Mouse (Mus musculus) activated CD4-positive, CD25-positive, alpha-beta regulatory T cell, adult 4 months (primary cell): Measurements from ENCODE around the gene Spata16. TPM values are rescaled to one million over a fixed set of nuclear protein-coding genes. Genes with fewer than 3 reads are reported as not detected.
"Not testable (repeated sequence)": the region's sequence is repeated elsewhere in the genome, so short reads cannot be mapped to it uniquely, and the experiment has no call there.

Source experiments
- ATAC-seq: one replicate; pipeline ENCODE4 v1.8.0; 2017
- polyA plus RNA-seq, 2 experiments: library from polyadenylated mRNA; unstranded; fragments of 100-300 nt; shearing (Covaris generic); gene quantifications; one replicate each; pipeline ENCODE4 v1.2.1; 2017

Spata16 gene
- polyA plus RNA-seq: not detected

GRCm38 (mm10) chr3:26637402-26637801 lies at the start of gene Spata16:
Gene Spata16, plus strand, starts transcription at chr3:26637620.
- ATAC-seq: no peak

GRCm38 (mm10) chr3:26604861-26605260 lies 32.6 kb upstream of the Spata16 start:
- ATAC-seq: no peak

- ATAC-seq: no peak
These were observed 28.9 kb upstream of the Spata16 start for GRCm38 (mm10) chr3:26608531-26608930.

- no peak for ATAC-seq
These were observed 1.8 kb downstream of the Spata16 start for GRCm38 (mm10) chr3:26639214-26639613.

- ATAC-seq: no peak
These were observed 2.4 kb downstream of the Spata16 start for GRCm38 (mm10) chr3:26639851-26640250.

GRCm38 (mm10) chr3:26640321-26641075 lies 3.1 kb downstream of the Spata16 start:
- ATAC-seq: no peak

GRCm38 (mm10) chr3:26641351-26642249 lies 4.2 kb downstream of the Spata16 start:
- ATAC-seq: no peak

GRCm38 (mm10) chr3:26644136-26644535 lies 6.7 kb downstream of the Spata16 start:
- no peak for ATAC-seq

- ATAC-seq: no peak
These were observed 9.4 kb downstream of the Spata16 start for GRCm38 (mm10) chr3:26646834-26647233.

GRCm38 (mm10) chr3:26685832-26686231 lies 48.4 kb downstream of the Spata16 start:
- ATAC-seq: no peak

- ATAC-seq: not testable (repeated sequence)
These were observed 72.1 kb downstream of the Spata16 start for GRCm38 (mm10) chr3:26709492-26709891.

- no peak for ATAC-seq
These were observed 90.1 kb downstream of the Spata16 start for GRCm38 (mm10) chr3:26727526-26727925.

GRCm38 (mm10) chr3:26750492-26750891 lies 113.1 kb downstream of the Spata16 start:
- ATAC-seq: no peak

- no peak for ATAC-seq
These were observed 115.0 kb downstream of the Spata16 start for GRCm38 (mm10) chr3:26752441-26752840.

- no peak for ATAC-seq
These were observed 156.1 kb downstream of the Spata16 start for GRCm38 (mm10) chr3:26793334-26794101.

GRCm38 (mm10) chr3:26795851-26796538 lies 158.6 kb downstream of the Spata16 start:
- ATAC-seq: no peak

- no peak for ATAC-seq
These were observed 159.5 kb downstream of the Spata16 start for GRCm38 (mm10) chr3:26796954-26797353.

GRCm38 (mm10) chr3:26814307-26814706 lies 176.9 kb downstream of the Spata16 start:
- no peak for ATAC-seq

GRCm38 (mm10) chr3:26815764-26816163 lies 178.3 kb downstream of the Spata16 start:
- no peak for ATAC-seq

- ATAC-seq: no peak
These were observed 182.0 kb downstream of the Spata16 start for GRCm38 (mm10) chr3:26819398-26819797.

GRCm38 (mm10) chr3:26826958-26827839 lies 189.8 kb downstream of the Spata16 start:
- no peak for ATAC-seq
